Comparison of ENCODE assay signal across 23 mouse cellular contexts in the genomic region with DNA sequence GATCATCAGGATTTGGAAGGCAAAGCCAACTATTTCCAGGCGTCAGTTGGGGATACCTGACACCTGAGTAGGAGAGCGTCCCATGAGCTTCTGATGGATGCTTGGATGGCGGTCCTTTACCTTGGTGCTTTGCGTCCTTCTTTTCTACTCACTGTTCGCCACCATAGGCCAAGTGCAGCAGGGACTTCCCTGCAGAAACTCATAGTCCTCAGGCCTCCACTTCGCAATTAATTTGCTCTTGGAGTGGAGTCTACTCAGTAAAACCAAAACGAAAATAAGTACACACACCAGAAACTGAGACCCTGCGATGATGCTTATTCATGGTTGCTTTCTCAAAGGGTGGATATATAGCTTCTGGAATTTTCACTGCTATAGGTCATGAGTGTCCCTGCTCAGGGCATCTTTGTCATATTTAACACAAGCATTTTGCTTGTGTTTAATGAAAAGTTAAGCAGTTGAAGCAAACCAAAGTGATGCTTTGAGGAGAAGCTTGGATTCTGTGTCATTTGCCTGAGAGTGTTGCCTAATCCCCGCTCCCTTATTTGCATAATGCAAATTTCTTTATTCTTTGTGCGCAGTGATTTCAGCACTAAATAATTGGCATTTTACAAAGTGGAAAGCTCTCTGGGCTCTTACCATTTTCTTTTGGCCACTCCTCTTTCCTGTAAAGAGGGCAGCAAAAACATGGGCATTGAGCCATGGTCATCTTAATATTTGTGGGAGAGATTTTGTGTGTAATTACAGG.
"Had no signal": no experiment of that assay in that cellular context is flagged by ENCODE, and none has a peak within 500 bp of the region (broad histone marks: within the 10 kb centered on the region; RNA-seq: fewer than 3 reads in every experiment).

No protein-coding gene starts in this region.

- H3K4me1 ChIP-seq: limb, embryonic 15.5 days; lung, embryonic 15.5 days; megakaryocyte, embryonic 14.5 days; midbrain, embryonic 10.5 days; neural tube, embryonic 12.5 days had no signal

- H3K9ac ChIP-seq: limb, embryonic 12.5 days; limb, embryonic 15.5 days; liver, embryonic 14.5 days; liver, postnatal 0 days; lung, embryonic 15.5 days; neural tube, embryonic 12.5 days; neural tube, embryonic 15.5 days had no signal

- DNase-seq: kidney, adult 11 months; kidney, postnatal 10 days; kidney, postnatal 4 days; layer of hippocampus, postnatal 36 days; liver, postnatal 0 days; lung, postnatal 10 days; lung, postnatal 36 days; midbrain, embryonic 14.5 days; right cerebral cortex, adult 18-20 months; right cerebral cortex, postnatal 25 days; spleen, adult 18-20 months; thymus, adult 18-20 months; thymus, postnatal 36 days had no signal

- H3K4me3 ChIP-seq: left cerebral cortex, adult 2 months; limb, embryonic 12.5 days; limb, embryonic 15.5 days; lung, embryonic 15.5 days; megakaryocyte, embryonic 14.5 days; midbrain, embryonic 10.5 days; neural tube, embryonic 12.5 days; neural tube, embryonic 15.5 days had no signal

- H3K27ac ChIP-seq: left cerebral cortex, adult 2 months; limb, embryonic 12.5 days; limb, embryonic 15.5 days; liver, embryonic 14.5 days; lung, embryonic 15.5 days; midbrain, embryonic 10.5 days; neural tube, embryonic 12.5 days; neural tube, embryonic 15.5 days had no signal

- ATAC-seq: liver, postnatal 0 days had no signal

- H3K9me3 ChIP-seq: limb, embryonic 12.5 days; limb, embryonic 15.5 days; lung, embryonic 15.5 days; midbrain, embryonic 10.5 days; neural tube, embryonic 12.5 days; neural tube, embryonic 15.5 days had no signal

- H3K36me3 ChIP-seq: limb, embryonic 12.5 days; limb, embryonic 15.5 days; lung, embryonic 15.5 days; midbrain, embryonic 10.5 days; neural tube, embryonic 12.5 days; neural tube, embryonic 15.5 days had no signal

- H3K27me3 ChIP-seq: limb, embryonic 12.5 days; limb, embryonic 15.5 days; lung, embryonic 15.5 days; megakaryocyte, embryonic 14.5 days; neural tube, embryonic 12.5 days; neural tube, embryonic 15.5 days had no signal

- H3K4me2 ChIP-seq: limb, embryonic 12.5 days; limb, embryonic 15.5 days; liver, embryonic 11.5 days; lung, embryonic 15.5 days; neural tube, embryonic 12.5 days; neural tube, embryonic 15.5 days had no signal
